In genomic region chr3:57505991-57506390, GRCm38 (mm10) we compare ENCODE assay signal across 11 mouse cellular contexts.
A peak's percentile ranks its signal among the peaks of the same experiment; 100 is the strongest.
DNase-seq lines count a peak whose midpoint lies in the region; ATAC-seq and TF ChIP-seq lines count a peak whose summit lies in the region.
"Had no signal": no experiment of that assay in that cellular context is flagged by ENCODE, and none has a peak within 500 bp of the region (broad histone marks: within the 10 kb centered on the region; RNA-seq: fewer than 3 reads in every experiment).

No protein-coding gene starts in this region.

- no peaks in the 10 kb centered on the region for H3K27me3 ChIP-seq in cerebellum, adult 2 months (ENCODE audit: control insufficient read depth, insufficient read depth, low read length)
- H3K27me3 ChIP-seq: hindbrain, embryonic 12.5 days; lung, embryonic 15.5 days had no signal

- DNase-seq in cerebellum, adult 2 months, result peak; percentile 13 to 39
- no peak for DNase-seq in cerebellum, adult 11 months
- peak; percentile 7 for DNase-seq in lung, postnatal 10 days
- no peak for DNase-seq in lung, postnatal 4 days
- peak; percentile 54 for DNase-seq in gastrocnemius, postnatal 10 days
- peak; percentile 35 to 65 for DNase-seq in kidney, postnatal 25 days
- DNase-seq in frontal cortex, postnatal 25 days (ENCODE audit: low spot score in 2 of 2), result no peak

- no peak for ATAC-seq in inflammation-experienced regulatory T-cells, adult 6 months

- TF ChIP-seq POLR2A in cerebellum, adult 2 months (IDR thresholded peaks at IDR 0.05; ENCODE audit: borderline replicate concordance, insufficient read depth, low read length), result no peak

- whole genome bisulfite sequencing in cerebellum, adult 2 months, result 7% methylated on average over 10 of the region's 10 CpGs

- TF ChIP-seq CTCF in cerebellum, adult 2 months (IDR thresholded peaks at IDR 0.05; ENCODE audit: borderline replicate concordance, insufficient read depth, low read depth, low read length), result no peak

- no peaks in the 10 kb centered on the region; the same call in 1 of the 2 replicates for H3K4me1 ChIP-seq in cerebellum, adult 2 months (ENCODE audit: control insufficient read depth, insufficient read depth, low read length)
- H3K4me1 ChIP-seq: hindbrain, embryonic 12.5 days had no signal

- no peak overlapping the region for H3K4me3 ChIP-seq in cerebellum, adult 2 months (replicated peaks; ENCODE audit: insufficient read depth, low read depth, low read length)
- H3K4me3 ChIP-seq: erythroblast, embryonic 14.5 days; hindbrain, embryonic 12.5 days; lung, embryonic 15.5 days had no signal

- no peak overlapping the region for H3K27ac ChIP-seq in cerebellum, adult 2 months (ENCODE audit: insufficient read depth, low read length)
- H3K27ac ChIP-seq: hindbrain, embryonic 12.5 days; lung, embryonic 15.5 days had no signal

Comparison
In these comparisons a context has a peak if more than half of its experiments do, and no peak if none do; other contexts are left out.
1. DNase-seq: peak in cerebellum, adult 2 months (2 of 2), lung, postnatal 10 days (single experiment), gastrocnemius, postnatal 10 days (single experiment) and kidney, postnatal 25 days (2 of 2); none in cerebellum, adult 11 months (single experiment), lung, postnatal 4 days (0 of 2) and frontal cortex, postnatal 25 days (0 of 2).